Mouse (Mus musculus): ENCODE measurements at regions not wholly inside any gene's neighbourhood (a gene's known extent, or its start where the extent isn't known, plus 50 kb on each side); places are given as distances from the start of the nearest gene placed in this dataset.

DNA sequence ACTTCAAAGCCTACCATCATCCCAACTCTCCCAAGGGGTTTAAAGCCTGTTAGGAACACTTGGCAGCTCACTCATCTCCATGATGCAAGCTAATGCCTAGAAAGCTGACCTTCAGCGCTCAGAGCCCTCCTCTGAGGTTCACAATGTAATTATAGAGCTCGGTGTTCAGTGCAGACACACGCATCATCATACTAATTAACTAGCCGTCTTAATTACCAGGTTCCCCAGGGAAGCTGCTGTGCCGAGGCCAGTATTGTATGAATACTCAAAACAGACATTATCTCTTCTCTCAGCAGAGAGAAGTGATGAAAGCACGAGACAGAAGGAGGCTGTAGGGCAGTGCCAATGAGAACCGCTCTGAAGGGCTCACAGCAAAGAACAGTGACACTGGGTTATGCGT lies 295.5 kb upstream of the Mctp2 start:
- WGBS, result 90% methylated on average over 8 of the region's 8 CpGs
- no peak overlapping the region for H3K4me2 ChIP-seq
- ATAC-seq (replicated peaks; ENCODE audit: low FRiP score), result no peak
- no peaks in the 10 kb centered on the region for H3K27me3 ChIP-seq
- H3K9ac ChIP-seq, result no peak overlapping the region
- no peak overlapping the region for H3K4me3 ChIP-seq (replicated peaks)
- no peaks in the 10 kb centered on the region for H3K9me3 ChIP-seq (replicated peaks)
- H3K4me1 ChIP-seq, result no peaks in the 10 kb centered on the region
- H3K36me3 ChIP-seq, result no peaks in the 10 kb centered on the region
- H3K27ac ChIP-seq, result no peak overlapping the region

DNA sequence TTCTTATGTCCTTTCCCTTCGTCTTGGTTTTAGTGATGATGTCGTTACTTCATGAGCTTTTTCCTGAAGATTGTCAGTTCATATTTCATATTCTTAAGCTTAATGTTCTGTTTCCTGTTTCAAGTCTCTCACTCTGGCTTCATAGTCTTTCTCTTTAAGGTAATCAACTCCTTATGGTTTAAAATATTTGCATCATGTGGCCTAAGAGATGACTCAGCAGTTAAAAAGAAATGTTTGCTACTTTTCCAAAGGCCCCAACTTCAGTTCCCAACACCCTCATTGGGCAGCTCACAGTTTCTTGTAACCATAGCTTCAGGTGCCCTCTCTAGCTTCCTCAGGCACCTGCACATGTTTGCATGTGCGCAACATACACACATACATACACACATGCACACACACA lies 303.4 kb upstream of the Mctp2 start:
- no peak overlapping the region for H3K9ac ChIP-seq
- no peak for ATAC-seq (replicated peaks; ENCODE audit: low FRiP score)
- H3K4me2 ChIP-seq, result no peak overlapping the region
- H3K9me3 ChIP-seq (replicated peaks), result no peaks in the 10 kb centered on the region
- no peak overlapping the region for H3K27ac ChIP-seq
- no peaks in the 10 kb centered on the region for H3K4me1 ChIP-seq
- no peaks in the 10 kb centered on the region for H3K36me3 ChIP-seq
- 78% methylated on average over 3 of the region's 3 CpGs for WGBS
- H3K27me3 ChIP-seq, result no peaks in the 10 kb centered on the region
- H3K4me3 ChIP-seq (replicated peaks), result no peak overlapping the region

DNA sequence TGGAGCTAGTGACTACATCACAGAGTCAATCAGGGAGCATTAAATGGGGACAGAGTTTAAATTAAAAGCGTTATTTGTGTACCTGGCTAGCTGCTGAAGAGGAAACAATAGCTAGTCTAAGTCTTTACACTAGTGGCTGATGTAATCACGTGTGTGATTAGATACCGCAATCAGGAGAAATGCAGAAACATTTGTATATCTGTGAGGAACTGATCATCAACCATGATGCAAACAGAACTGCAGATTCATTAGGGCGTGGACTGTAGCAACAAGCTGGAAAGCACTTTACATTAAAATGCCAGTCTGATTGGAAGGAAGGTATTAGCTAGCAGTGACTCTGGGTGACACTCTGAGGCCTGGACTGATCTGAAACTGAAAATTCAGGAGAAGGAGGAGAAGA lies 308.8 kb upstream of the Mctp2 start:
- H3K4me2 ChIP-seq, result no peak overlapping the region
- no peaks in the 10 kb centered on the region for H3K9me3 ChIP-seq (replicated peaks)
- no peak for ATAC-seq (replicated peaks; ENCODE audit: low FRiP score)
- 83% methylated on average over 4 of the region's 4 CpGs for WGBS
- H3K4me1 ChIP-seq, result no peaks in the 10 kb centered on the region
- H3K27me3 ChIP-seq, result no peaks in the 10 kb centered on the region
- H3K9ac ChIP-seq, result no peak overlapping the region
- no peak overlapping the region for H3K27ac ChIP-seq
- no peaks in the 10 kb centered on the region for H3K36me3 ChIP-seq
- no peak overlapping the region for H3K4me3 ChIP-seq (replicated peaks)

DNA sequence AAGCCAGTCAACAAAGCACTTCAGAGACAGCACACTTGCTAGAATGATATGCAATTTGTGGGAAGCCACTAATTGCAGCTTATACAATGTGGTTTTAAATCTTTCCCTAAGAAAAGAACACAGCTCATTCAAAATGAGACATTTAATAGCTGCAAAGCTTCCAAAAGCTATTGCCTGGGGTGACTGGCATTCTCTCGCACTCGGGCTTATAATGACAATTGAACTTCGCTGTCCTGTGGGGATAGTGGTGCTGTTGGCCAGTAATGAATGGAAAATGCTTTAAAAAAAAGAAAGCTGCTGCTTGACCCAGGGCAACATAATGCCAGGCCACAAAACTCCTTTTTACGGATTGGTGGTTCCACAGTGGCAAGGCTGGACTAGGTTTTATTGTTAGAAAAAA lies 321.0 kb upstream of the Mctp2 start:
- 81% methylated on average over 4 of the region's 4 CpGs for WGBS
- no peaks in the 10 kb centered on the region for H3K36me3 ChIP-seq
- H3K9ac ChIP-seq, result no peak overlapping the region
- H3K27me3 ChIP-seq, result no peaks in the 10 kb centered on the region
- H3K4me2 ChIP-seq, result no peak overlapping the region
- ATAC-seq (replicated peaks; ENCODE audit: low FRiP score), result no peak
- no peaks in the 10 kb centered on the region; the same call in 1 of the 2 replicates for H3K9me3 ChIP-seq (replicated peaks)
- H3K4me1 ChIP-seq, result no peaks in the 10 kb centered on the region
- no peak overlapping the region for H3K4me3 ChIP-seq (replicated peaks)
- H3K27ac ChIP-seq, result no peak overlapping the region

DNA sequence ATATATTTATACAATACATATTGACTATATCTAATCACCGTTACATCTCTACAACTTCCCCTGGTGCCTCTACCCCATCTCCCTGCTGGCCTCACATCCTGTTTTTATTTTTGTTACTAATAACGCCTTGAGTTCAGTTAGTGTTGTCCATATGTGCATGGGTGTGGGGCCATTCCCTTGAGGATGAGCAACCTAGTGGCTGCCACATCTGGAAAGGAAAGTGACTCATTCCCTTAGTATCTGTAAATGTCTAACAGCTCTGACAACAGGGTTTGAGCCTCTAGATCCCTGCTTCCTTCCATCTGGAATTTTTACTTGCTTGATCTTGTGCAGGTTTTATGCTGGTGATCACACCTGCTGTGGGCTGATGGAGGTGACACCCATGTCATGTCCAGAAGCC lies 333.2 kb upstream of the Mctp2 start:
- Histone ChIP-seq H3K9me3 (replicated peaks) (no peaks in the 10 kb centered on the region), H3K4me1 (no peaks in the 10 kb centered on the region), H3K27ac (no peak overlapping the region), H3K4me2 (no peak overlapping the region), H3K9ac (no peak overlapping the region), H3K27me3 (no peaks in the 10 kb centered on the region), H3K4me3 (replicated peaks) (no peak overlapping the region), H3K36me3 (no peaks in the 10 kb centered on the region)
- ATAC-seq (replicated peaks; ENCODE audit: low FRiP score), result no peak
- 76% methylated on average over 2 of the region's 2 CpGs for WGBS

DNA sequence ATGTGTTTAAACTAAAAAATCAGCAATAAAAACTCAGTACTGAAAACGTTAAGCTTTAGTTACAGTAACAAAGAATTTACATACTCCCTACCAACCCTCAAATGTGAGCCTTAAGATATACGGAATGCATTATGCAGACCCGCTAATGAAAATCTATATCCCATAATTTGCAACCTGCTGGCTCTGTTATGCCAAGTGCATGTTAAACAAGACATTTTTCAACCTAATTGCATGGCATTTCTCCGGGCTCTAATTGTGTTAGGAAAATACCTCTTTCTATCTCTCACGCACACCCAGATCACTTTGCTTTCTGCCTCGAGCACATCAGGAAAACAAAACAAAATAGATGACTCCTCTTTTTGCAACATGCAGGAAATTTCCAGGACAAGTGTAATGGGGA lies 368.6 kb upstream of the Mctp2 start:
- no peak overlapping the region for H3K9ac ChIP-seq
- ATAC-seq (replicated peaks; ENCODE audit: low FRiP score), result no peak
- H3K27ac ChIP-seq, result no peak overlapping the region
- no peaks in the 10 kb centered on the region for H3K9me3 ChIP-seq (replicated peaks)
- WGBS, result 72% methylated on average over 6 of the region's 6 CpGs
- H3K4me1 ChIP-seq, result no peaks in the 10 kb centered on the region
- no peak overlapping the region for H3K4me2 ChIP-seq
- H3K4me3 ChIP-seq (replicated peaks), result no peak overlapping the region
- no peaks in the 10 kb centered on the region for H3K36me3 ChIP-seq
- H3K27me3 ChIP-seq, result no peaks in the 10 kb centered on the region

DNA sequence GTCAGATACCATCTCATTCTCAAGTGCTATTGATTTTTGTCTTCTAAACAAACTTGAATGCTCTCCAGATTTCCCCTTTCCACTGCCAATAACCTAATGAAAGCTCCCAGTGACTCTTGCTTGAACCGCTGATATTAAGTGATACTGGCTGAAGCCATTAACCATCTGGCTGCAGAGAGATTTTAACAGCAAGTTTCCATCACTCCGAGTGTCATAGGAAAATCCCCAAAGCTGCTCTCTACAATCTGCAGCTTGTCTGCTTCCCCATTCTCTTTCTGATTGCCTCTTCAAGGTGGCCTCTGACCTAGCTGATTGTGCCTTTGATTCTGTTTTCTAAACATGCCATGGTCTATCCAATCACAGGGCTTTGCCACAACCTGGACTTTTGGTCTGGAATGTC lies 379.4 kb upstream of the Mctp2 start:
- ATAC-seq (replicated peaks; ENCODE audit: low FRiP score), result no peak

DNA sequence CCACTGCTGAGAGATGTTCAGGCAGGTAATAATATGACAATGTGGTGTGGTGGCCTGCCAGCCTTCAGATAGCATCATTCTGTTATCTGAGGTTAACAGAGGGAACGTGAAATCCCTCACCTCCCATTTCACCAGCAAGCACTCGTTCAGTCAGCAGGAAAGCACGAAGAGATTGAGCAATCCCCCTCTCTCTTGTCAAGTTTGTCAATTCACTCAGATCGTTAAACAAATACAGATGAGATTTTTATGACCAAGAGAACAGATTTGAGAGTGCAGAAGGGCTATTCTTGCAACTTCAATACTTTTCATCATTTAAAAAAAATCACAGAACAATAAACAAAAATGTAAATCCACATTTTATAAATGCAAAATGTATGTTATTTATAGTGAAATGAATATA lies 380.9 kb upstream of the Mctp2 start:
- Histone ChIP-seq H3K4me1 (no peaks in the 10 kb centered on the region), H3K9me3 (replicated peaks) (no peaks in the 10 kb centered on the region), H3K9ac (no peak overlapping the region), H3K27ac (no peak overlapping the region), H3K27me3 (no peaks in the 10 kb centered on the region), H3K4me2 (no peak overlapping the region), H3K36me3 (no peaks in the 10 kb centered on the region), H3K4me3 (replicated peaks) (no peak overlapping the region)
- no peak for ATAC-seq (replicated peaks; ENCODE audit: low FRiP score)
- 57% methylated on average over 4 of the region's 4 CpGs for WGBS

More for the DNA sequence above, 379.4 kb upstream of the Mctp2 start:
- Histone ChIP-seq H3K4me1 (no peaks in the 10 kb centered on the region), H3K27me3 (no peaks in the 10 kb centered on the region), H3K27ac (no peak overlapping the region), H3K4me2 (no peak overlapping the region), H3K36me3 (no peaks in the 10 kb centered on the region), H3K9ac (no peak overlapping the region), H3K9me3 (replicated peaks) (no peaks in the 10 kb centered on the region), H3K4me3 (replicated peaks) (no peak overlapping the region)
- WGBS, result 64% methylated on average over 2 of the region's 2 CpGs

DNA sequence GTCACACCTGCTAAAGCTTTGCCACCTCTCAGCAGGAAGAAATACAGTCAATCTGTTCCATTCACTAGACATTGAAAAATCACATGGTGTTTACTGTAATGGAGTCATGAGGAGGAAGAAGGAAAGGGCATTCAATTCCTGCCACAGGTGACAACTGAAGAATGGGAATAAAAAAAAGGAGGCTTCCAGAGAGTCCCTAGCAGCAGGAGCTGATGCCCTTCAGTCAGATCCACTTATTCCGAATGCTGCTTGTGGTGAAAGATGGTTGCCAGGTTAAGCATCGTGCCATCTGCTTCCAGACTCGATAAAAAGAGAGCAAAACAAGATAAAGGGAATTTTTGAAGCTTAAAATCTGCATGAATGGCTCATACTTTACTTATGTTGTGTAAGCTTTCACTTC lies 385.0 kb upstream of the Mctp2 start:
- ATAC-seq (replicated peaks; ENCODE audit: low FRiP score), result no peak
- H3K4me2 ChIP-seq, result no peak overlapping the region
- no peak overlapping the region for H3K4me3 ChIP-seq (replicated peaks)
- H3K4me1 ChIP-seq, result no peaks in the 10 kb centered on the region
- no peak overlapping the region for H3K9ac ChIP-seq
- H3K36me3 ChIP-seq, result no peaks in the 10 kb centered on the region
- H3K27me3 ChIP-seq, result no peaks in the 10 kb centered on the region
- H3K9me3 ChIP-seq (replicated peaks), result no peaks in the 10 kb centered on the region
- WGBS, result 89% methylated on average over 3 of the region's 3 CpGs
- no peak overlapping the region for H3K27ac ChIP-seq

DNA sequence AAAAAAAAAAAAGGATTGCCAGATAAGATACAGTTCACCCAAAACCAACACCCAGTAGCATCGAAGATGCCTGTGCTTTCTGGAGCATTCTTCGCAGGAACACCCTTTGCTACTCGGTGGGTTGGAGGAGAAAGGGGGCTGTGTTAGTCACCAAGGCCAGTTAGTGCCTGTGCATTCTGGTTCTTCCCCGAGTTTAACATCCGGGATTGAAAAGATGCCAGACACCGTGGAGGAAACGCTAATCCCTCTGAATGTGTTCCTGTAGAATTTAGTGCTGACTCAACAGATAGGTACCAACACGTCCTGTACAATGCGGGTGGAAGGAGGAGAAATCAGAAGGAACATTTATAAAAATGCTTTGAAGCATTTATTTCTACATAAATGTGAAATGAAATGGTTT lies 385.5 kb upstream of the Mctp2 start:
- H3K9ac ChIP-seq, result no peak overlapping the region
- H3K36me3 ChIP-seq, result no peaks in the 10 kb centered on the region
- H3K27me3 ChIP-seq, result no peaks in the 10 kb centered on the region
- no peak for ATAC-seq (replicated peaks; ENCODE audit: low FRiP score)
- H3K27ac ChIP-seq, result no peak overlapping the region
- no peaks in the 10 kb centered on the region for H3K4me1 ChIP-seq
- 80% methylated on average over 9 of the region's 9 CpGs for WGBS
- no peak overlapping the region for H3K4me3 ChIP-seq (replicated peaks)
- no peaks in the 10 kb centered on the region for H3K9me3 ChIP-seq (replicated peaks)
- H3K4me2 ChIP-seq, result no peak overlapping the region

DNA sequence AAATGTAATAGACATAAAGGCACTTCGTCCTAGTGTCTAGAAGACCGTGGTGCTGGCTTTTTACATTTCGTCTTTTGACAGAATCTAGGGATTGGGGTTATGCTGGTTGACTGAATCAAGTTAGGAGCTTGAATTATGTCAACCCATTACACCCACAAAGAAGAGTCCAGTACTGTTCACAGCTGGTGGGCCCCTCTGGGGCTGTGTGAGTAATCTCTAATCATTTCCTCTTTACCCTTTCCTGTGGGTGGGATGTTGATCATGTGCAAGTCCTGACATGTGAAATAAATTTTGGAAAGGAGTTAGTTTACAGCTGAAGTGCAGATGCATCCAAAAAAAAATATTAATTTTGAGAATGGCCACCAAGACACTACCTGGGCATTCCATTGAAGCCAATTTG lies 390.3 kb upstream of the Mctp2 start:
- Histone ChIP-seq H3K9ac (no peak overlapping the region), H3K4me3 (replicated peaks) (no peak overlapping the region), H3K4me2 (no peak overlapping the region), H3K36me3 (no peaks in the 10 kb centered on the region), H3K4me1 (no peaks in the 10 kb centered on the region), H3K9me3 (replicated peaks) (no peaks in the 10 kb centered on the region), H3K27ac (no peak overlapping the region), H3K27me3 (no peaks in the 10 kb centered on the region)
- no peak for ATAC-seq (replicated peaks; ENCODE audit: low FRiP score)
- WGBS, result 64% methylated on average over 3 of the region's 3 CpGs

DNA sequence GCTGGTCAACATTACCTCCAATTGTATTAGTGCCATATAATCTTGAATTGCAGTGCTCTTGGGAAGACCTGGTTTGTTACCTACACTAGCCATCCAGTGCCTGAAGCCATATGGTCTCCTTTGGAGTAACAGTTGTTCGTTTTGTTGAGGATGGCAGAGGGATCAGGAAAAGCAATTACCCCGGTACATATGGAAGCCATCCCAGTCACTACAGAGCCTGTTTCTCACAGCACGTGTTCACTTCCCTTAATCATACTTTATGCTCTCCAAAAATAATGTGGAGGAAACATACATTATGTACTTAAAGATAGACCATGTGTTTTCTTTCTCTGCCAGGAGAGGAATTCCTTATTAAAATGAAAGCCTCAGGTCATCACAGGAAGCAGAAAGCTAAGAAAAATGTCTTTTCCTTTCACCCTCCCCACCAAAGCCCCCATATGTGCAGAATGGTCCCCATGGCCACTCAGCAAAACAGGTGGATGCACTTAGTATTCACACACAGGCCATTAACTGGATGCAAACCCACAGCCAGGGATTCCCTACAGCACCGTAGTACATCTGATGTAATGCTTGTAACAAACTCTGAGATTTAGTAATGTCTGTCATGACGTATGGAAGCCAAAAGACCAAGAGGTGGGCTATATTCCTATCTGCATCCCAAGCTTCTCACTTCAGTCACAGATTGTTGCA lies 397.4 kb upstream of the Mctp2 start:
- no peak overlapping the region for H3K4me3 ChIP-seq (replicated peaks)
- 56% methylated on average over 5 of the region's 5 CpGs for WGBS

More for the DNA sequence above, 397.4 kb upstream of the Mctp2 start:
- ATAC-seq (replicated peaks; ENCODE audit: low FRiP score), result no peak
- Histone ChIP-seq H3K27me3 (no peaks in the 10 kb centered on the region), H3K4me1 (no peaks in the 10 kb centered on the region), H3K4me2 (no peak overlapping the region), H3K9me3 (replicated peaks) (no peaks in the 10 kb centered on the region), H3K9ac (no peak overlapping the region), H3K36me3 (no peaks in the 10 kb centered on the region), H3K27ac (no peak overlapping the region)

All from kidney, embryonic 15.5 days (tissue).